Mouse (Mus musculus) inflammation-experienced regulatory T-cells, adult 16 weeks (primary cell): ENCODE data around the gene Homer3. TPM values are rescaled to one million over a fixed set of nuclear protein-coding genes. Genes with fewer than 3 reads are reported as not detected.

Experiments
- polyA plus RNA-seq: library from polyadenylated mRNA; unstranded; fragments of 100-300 nt; shearing (Covaris generic); gene quantifications from one replicate; pipeline ENCODE4 v1.2.1, GENCODE M21; 2017

The Homer3 gene
- 1.3 TPM for polyA plus RNA-seq

DNA sequence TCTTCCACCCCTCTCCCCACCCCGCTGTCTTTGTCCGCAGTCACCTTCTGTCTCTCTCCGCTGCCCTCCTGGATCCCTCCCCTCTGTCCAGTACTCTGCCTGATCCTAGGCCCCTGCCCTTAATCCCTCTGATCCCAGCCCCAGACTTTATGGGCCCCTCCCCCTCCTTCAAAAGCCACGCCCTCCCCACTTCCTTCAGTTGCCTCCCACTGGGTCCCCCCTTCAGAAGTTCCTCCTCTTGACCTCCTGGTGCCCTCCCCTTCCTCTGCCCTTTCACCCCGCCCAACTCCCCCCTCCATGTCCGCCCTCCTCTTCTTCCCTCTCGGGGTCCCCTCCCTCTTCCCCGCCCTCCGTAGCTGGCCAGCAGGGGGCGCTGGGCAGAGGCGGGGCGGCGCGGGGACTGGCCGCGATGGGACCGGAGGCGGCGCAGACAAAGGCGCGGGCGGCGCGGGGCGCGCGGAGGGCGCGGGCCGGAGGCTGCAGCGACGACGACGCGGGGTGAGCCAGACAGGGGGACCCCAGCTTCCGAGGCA is at the start of gene Homer3:
Gene Homer3 (plus strand): TSS at position 225 of the 533 bp plus-strand sequence.

DNA sequence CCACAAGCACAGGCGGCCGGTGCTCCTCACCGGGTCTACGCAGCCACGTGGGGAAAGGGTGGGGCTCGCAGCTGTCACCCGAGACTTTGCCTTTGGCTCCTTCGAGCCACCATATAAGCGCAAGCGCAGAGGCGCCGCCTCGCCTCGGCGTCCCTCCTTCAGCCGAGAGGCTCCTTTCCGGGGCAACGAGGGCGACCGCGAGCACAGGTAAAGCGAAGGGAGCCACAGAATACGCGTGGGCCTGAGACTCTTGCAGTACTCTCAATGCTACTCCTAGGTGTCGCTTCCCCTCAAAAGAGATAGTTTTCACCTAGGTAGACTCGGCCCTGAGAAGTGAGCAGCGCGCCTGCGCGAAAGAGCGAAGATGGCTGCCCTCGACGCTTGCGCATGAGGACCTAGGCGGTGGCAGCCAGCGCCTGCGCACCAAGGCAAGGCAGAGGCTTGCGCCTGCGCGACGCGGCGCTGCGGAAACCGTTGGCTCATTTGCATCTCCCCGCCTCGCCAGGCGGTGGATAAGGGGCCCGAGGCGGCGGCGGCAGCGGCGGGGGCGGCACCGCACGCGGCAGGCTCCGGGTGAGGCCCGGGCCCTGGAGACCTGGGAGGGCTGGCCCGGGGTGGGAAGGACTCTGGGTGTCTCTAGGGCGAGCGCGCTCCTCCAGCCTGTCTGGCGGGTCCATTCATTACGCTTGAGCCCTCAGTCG is 48.4 kb upstream of the Homer3 start, which contains the start of the genes Sugp2 and Armc6:
Gene Sugp2 (plus strand): TSS at position 147 of the 701 bp plus-strand sequence.
Gene Armc6 (minus strand): TSS at position 387 of the 701 bp plus-strand sequence.

DNA sequence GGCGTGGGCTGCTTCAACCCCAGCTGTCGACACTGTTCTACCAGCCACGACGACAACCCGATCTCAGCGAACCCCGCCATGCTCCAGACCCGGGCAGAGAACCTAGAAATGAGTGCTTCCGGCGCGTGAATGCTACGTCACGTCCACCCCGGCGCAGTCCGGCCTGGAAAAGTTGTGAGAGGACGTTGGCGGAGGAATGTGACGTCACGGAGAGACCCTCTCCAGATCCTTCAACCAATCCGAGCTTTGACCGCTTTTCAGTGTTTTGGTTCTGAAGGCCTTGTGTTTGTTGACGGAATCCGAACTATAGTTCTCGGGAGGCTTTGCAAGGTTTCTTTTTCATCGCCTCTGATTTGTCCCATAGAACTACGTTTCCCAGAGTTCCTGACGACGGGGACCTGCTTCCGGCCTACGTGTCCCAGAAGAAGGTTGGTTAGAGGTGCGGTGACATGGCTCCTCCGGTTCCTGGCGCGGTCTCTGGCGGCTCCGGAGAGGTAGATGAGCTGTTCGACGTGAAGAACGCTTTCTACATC is 19.8 kb downstream of the Homer3 start, which contains the start of the genes Ddx49 and Cope:
Gene Ddx49 (minus strand): TSS at position 132 of the 533 bp plus-strand sequence.
Gene Cope (plus strand): TSS at position 161 of the 533 bp plus-strand sequence.

DNA sequence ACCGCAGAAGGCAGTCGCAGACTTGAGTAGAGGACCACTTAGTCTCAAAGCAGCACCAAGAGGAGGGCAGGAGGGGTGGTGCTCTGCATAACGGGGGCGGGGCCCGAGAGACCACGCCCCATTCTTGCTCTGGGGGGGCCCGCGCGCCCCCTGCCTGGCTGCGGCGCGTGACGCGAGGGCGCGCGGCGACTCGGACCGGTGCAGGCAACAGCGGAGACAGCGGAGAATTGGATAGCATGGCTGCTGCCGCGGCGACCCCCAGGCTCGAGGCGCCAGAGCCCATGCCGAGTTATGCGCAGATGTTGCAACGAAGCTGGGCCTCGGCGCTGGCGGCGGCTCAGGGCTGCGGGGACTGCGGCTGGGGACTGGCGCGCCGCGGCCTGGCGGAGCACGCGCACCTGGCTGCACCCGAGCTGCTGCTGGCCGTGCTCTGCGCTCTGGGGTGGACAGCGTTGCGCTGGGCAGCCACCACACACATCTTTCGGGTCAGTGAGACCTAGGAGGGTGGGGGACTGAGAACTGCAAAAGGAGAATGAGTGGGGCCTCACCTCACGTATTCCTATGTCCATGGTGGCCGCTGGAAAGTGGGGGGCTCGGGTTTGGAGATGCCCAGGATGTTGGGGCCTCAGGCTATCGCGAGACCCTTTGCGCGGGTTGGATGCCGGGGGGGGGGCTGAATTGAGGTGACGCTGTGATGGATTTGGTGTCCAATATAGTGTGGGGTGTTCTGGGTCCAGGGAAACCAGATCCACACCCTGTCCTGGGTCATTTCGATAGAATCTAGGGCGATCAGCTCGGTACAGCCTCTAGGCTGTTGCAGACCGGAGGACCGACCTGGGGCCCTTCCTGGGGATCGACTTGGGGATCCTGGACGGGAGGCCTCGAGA is 33.2 kb downstream of the Homer3 start, which contains the start of gene Cers1:
Gene Cers1 (plus strand): TSS at position 152 of the 887 bp plus-strand sequence.

DNA sequence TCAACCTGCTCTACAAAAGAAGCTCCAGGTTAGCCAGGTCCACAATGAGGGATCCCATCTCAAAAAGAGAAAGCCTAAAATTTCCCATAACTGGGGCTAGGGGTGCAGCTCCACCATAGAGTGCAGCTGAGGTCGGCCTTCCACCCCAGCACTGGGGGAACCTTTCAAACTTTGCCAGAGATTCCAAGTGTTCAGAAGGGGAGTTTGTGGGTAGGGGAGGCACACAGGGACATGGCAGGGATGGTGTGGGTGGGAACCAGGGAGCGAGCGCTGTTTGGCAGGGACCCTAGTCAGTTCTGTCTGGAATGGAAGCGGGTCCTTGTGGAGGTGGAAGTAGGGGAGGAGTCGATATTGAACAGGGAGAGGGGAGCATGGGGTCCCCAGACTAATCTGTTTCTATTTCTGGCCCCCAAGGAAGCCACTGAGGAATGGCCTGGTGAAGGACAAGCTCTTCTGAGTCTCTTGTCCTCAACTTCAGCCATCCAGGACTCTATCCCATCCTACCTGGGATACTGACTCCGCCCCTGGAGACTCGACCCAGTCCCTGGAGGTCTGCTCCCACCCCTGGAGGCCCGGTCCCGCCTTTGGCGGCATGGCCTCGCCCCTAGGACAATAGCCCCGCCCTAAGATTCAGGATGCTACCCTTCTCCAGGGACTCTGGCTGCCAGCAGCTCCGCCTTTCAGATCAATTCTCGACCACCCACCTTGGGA is 46.7 kb downstream of the Homer3 start, which contains the start of gene Gdf1:
Gene Gdf1 (plus strand): TSS at position 694 of the 711 bp plus-strand sequence.

Other genes with a start within 250 kb of the Homer3 start
- 50.6 TPM for gene Mau2, start 240.1 kb upstream of the Homer3 start, polyA plus RNA-seq
- 78.6 TPM for gene Sugp1, start 240.0 kb upstream of the Homer3 start, polyA plus RNA-seq
- gene Tm6sf2, start 209.9 kb upstream of the Homer3 start, polyA plus RNA-seq: 0.37 TPM
- not detected for gene Hapln4, start 199.4 kb upstream of the Homer3 start, polyA plus RNA-seq
- gene Ncan, start 162.0 kb upstream of the Homer3 start, polyA plus RNA-seq: not detected
- gene Nr2c2ap, start 151.5 kb upstream of the Homer3 start, polyA plus RNA-seq: 59.8 TPM
- 45.4 TPM for gene Rfxank, start 143.7 kb upstream of the Homer3 start, polyA plus RNA-seq
- 66.7 TPM for gene Borcs8, start 143.3 kb upstream of the Homer3 start, polyA plus RNA-seq
- 2.1 TPM for gene Mef2b, start 143.1 kb upstream of the Homer3 start, polyA plus RNA-seq
- gene Tmem161a, start 110.5 kb upstream of the Homer3 start, polyA plus RNA-seq: 64.2 TPM
- gene Slc25a42, start 70.5 kb upstream of the Homer3 start, polyA plus RNA-seq: 14.6 TPM
- 37.7 TPM for gene Sugp2, start 48.6 kb upstream of the Homer3 start, polyA plus RNA-seq
- gene Armc6, start 48.4 kb upstream of the Homer3 start, polyA plus RNA-seq: 15.6 TPM
- gene Ddx49, start 19.7 kb downstream of the Homer3 start, polyA plus RNA-seq: 59.3 TPM
- gene Cope, start 19.7 kb downstream of the Homer3 start, polyA plus RNA-seq: 349 TPM
- gene Cers1, start 32.9 kb downstream of the Homer3 start, polyA plus RNA-seq: not detected
- not detected for gene Gdf1, start 47.0 kb downstream of the Homer3 start, polyA plus RNA-seq
- 6.2 TPM for gene Upf1, start 70.5 kb downstream of the Homer3 start, polyA plus RNA-seq
- gene Comp, start 90.7 kb downstream of the Homer3 start, polyA plus RNA-seq: 1.1 TPM
- 19.0 TPM for gene Crtc1, start 156.8 kb downstream of the Homer3 start, polyA plus RNA-seq
- 18.6 TPM for gene Klhl26, start 194.1 kb downstream of the Homer3 start, polyA plus RNA-seq
- gene Tmem59l, start 204.5 kb downstream of the Homer3 start, polyA plus RNA-seq: not detected
- gene Crlf1, start 210.3 kb downstream of the Homer3 start, polyA plus RNA-seq: not detected
- gene Rex1bd, start 223.9 kb downstream of the Homer3 start, polyA plus RNA-seq: 110 TPM
- 1,044 TPM for gene Uba52, start 228.0 kb downstream of the Homer3 start, polyA plus RNA-seq
- gene Fkbp8, start 244.9 kb downstream of the Homer3 start, polyA plus RNA-seq: 450 TPM
- gene Kxd1, start 245.1 kb downstream of the Homer3 start, polyA plus RNA-seq: 84.7 TPM